Mouse (Mus musculus) MEL (cell line): ENCODE measurements around the gene Vrk2. TPM values are rescaled to one million over a fixed set of nuclear protein-coding genes. Genes with fewer than 3 reads are reported as not detected.
A peak's percentile ranks its signal among the peaks of the same experiment; 100 is the strongest.

ENCODE experiments used
- DNase-seq: peaks from one replicate; pipeline ENCODE4 v3.0.0; 2011; ENCODE audit warnings: low read depth, low spot score
- H3K27ac ChIP-seq: 2 replicates; pipeline ENCODE4 v1.5.1; 2012; ENCODE audit warnings: low read depth, mild to moderate bottlenecking, control low read depth, low read length, moderate library complexity; ENCODE audit not compliant: control insufficient read depth
- H3K27me3 ChIP-seq, 2 experiments: fragments of 150-350 bp in 1 of 2; sonication (generic) in 1 of 2; 2 replicates each; pipeline ENCODE4 v1.6.1; 2012; ENCODE audit warnings: low read length in 2 of 2, mild to moderate bottlenecking in 2 of 2, improper control_type of control experiment in 1 of 2, moderate library complexity in 1 of 2; ENCODE audit not compliant: insufficient read depth in 2 of 2, control insufficient read depth in 1 of 2
- H3K36me3 ChIP-seq, 2 experiments: 2 replicates each; pipeline ENCODE4 v1.6.1; 2012 to 2014; ENCODE audit warnings: low read length in 2 of 2, improper control_type of control experiment in 1 of 2, inconsistent platforms in 1 of 2, mild to moderate bottlenecking in 1 of 2; ENCODE audit not compliant: insufficient read depth in 2 of 2, control insufficient read depth in 1 of 2
- H3K4me1 ChIP-seq, 2 experiments: fragments of 150-350 bp in 1 of 2; sonication (generic) in 1 of 2; 2 replicates each; pipeline ENCODE4 v1.6.1; 2012; ENCODE audit warnings: low read length in 2 of 2, improper control_type of control experiment in 1 of 2, mild to moderate bottlenecking in 1 of 2; ENCODE audit not compliant: insufficient read depth in 2 of 2, control insufficient read depth in 1 of 2
- H3K4me3 ChIP-seq, 2 experiments: fragments of 150-350 bp in 1 of 2; sonication (generic) in 1 of 2; 2 replicates each; pipeline ENCODE4 v1.5.1; 2012; ENCODE audit warnings: low read depth in 2 of 2, low read length in 2 of 2, mild to moderate bottlenecking in 2 of 2, moderate library complexity in 2 of 2, control low read depth in 1 of 2, improper control_type of control experiment in 1 of 2; ENCODE audit not compliant: control insufficient read depth in 1 of 2, insufficient read depth in 1 of 2
- H3K79me2 ChIP-seq: 2 replicates; pipeline ENCODE4 v1.6.1; 2012; ENCODE audit warnings: mild to moderate bottlenecking, low read length, moderate library complexity; ENCODE audit not compliant: control insufficient read depth, poor library complexity, insufficient read depth
- H3K9ac ChIP-seq: 2 replicates; pipeline ENCODE4 v1.6.1; 2012; ENCODE audit warnings: low read depth, mild to moderate bottlenecking, control low read depth, low read length, moderate library complexity; ENCODE audit not compliant: control insufficient read depth, poor library complexity, severe bottlenecking
- H3K9me3 ChIP-seq: fragments of 150-350 bp; sonication (generic); replicated peaks from 2 replicates; pipeline ENCODE4 v1.6.1; 2012; ENCODE audit warnings: mild to moderate bottlenecking, low read length, improper control_type of control experiment, moderate library complexity; ENCODE audit not compliant: insufficient read depth
- CHD1 ChIP-seq: IDR thresholded peaks from 2 replicates; pipeline ENCODE4 v1.6.1; 2012; ENCODE audit warnings: low read depth, mild to moderate bottlenecking, inconsistent platforms, low read length, improper control_type of control experiment
- CHD2 ChIP-seq: IDR thresholded peaks from 2 replicates; pipeline ENCODE4 v1.6.1; 2011; ENCODE audit warnings: low read length, improper control_type of control experiment
- CTCF ChIP-seq, 3 experiments: IDR thresholded peaks in 2 of 3; conservative IDR thresholded peaks in 1 of 3; 2 replicates each; pipeline ENCODE4 v1.5.1; 2011 to 2012; ENCODE audit warnings: low read length in 3 of 3, low read depth in 2 of 3, mild to moderate bottlenecking in 2 of 3, improper control_type of control experiment in 1 of 3, inconsistent platforms in 1 of 3, mixed read lengths in 1 of 3, moderate library complexity in 1 of 3; ENCODE audit not compliant: control insufficient read depth in 1 of 3, insufficient read depth in 1 of 3, poor library complexity in 1 of 3, severe bottlenecking in 1 of 3
- E2F4 ChIP-seq: IDR thresholded peaks from 2 replicates; pipeline ENCODE4 v1.6.1; 2011; ENCODE audit warnings: low read depth, low read length, improper control_type of control experiment, borderline replicate concordance
- ELF1 ChIP-seq: IDR thresholded peaks from 2 replicates; pipeline ENCODE4 v1.6.1; 2014; ENCODE audit warnings: low read depth, mild to moderate bottlenecking, inconsistent platforms, low read length, improper control_type of control experiment, moderate library complexity
- EP300 ChIP-seq, 2 experiments: IDR thresholded peaks; 2 replicates each; pipeline ENCODE4 v1.6.1; 2011; ENCODE audit warnings: improper control_type of control experiment in 2 of 2, low read length in 2 of 2, low read depth in 1 of 2, mild to moderate bottlenecking in 1 of 2
- ETS1 ChIP-seq: IDR thresholded peaks from 2 replicates; pipeline ENCODE4 v1.6.1; 2012; ENCODE audit warnings: low read depth, mild to moderate bottlenecking, inconsistent platforms, low read length, improper control_type of control experiment, moderate library complexity
- GABPA ChIP-seq: IDR thresholded peaks from 2 replicates; pipeline ENCODE4 v1.6.1; 2012; ENCODE audit warnings: low read depth, mild to moderate bottlenecking, inconsistent platforms, low read length, improper control_type of control experiment, moderate library complexity
- GATA1 ChIP-seq: IDR thresholded peaks from 2 replicates; pipeline ENCODE4 v1.6.1; 2011; ENCODE audit warnings: low read depth, low read length, improper control_type of control experiment
- HCFC1 ChIP-seq: IDR thresholded peaks from 2 replicates; pipeline ENCODE4 v1.6.1; 2012; ENCODE audit warnings: low read depth, mild to moderate bottlenecking, inconsistent platforms, low read length, improper control_type of control experiment, moderate library complexity
- JUND ChIP-seq: IDR thresholded peaks from 2 replicates; pipeline ENCODE4 v1.6.1; 2011; ENCODE audit warnings: low read depth, mild to moderate bottlenecking, improper control_type of control experiment, low read length
- KAT2A ChIP-seq: conservative IDR thresholded peaks from 2 replicates; pipeline ENCODE4 v1.6.1; 2012; ENCODE audit warnings: low read depth, low read length, improper control_type of control experiment, inconsistent platforms
- MAFK ChIP-seq: IDR thresholded peaks from 2 replicates; pipeline ENCODE4 v1.6.1; 2011; ENCODE audit warnings: low read depth, mild to moderate bottlenecking, low read length, improper control_type of control experiment, borderline replicate concordance
- MAX ChIP-seq: IDR thresholded peaks from 2 replicates; pipeline ENCODE4 v1.6.1; 2011; ENCODE audit warnings: low read length, improper control_type of control experiment
- MAZ ChIP-seq: IDR thresholded peaks from 2 replicates; pipeline ENCODE4 v1.6.1; 2012; ENCODE audit warnings: low read depth, mild to moderate bottlenecking, inconsistent platforms, low read length, improper control_type of control experiment
- MEF2A ChIP-seq: IDR thresholded peaks from 2 replicates; pipeline ENCODE4 v1.6.1; 2014; ENCODE audit warnings: low read depth, mild to moderate bottlenecking, inconsistent platforms, low read length, improper control_type of control experiment; ENCODE audit not compliant: poor library complexity, insufficient replicate concordance, severe bottlenecking; ENCODE audit errors: extremely low read depth
- MYB ChIP-seq: IDR thresholded peaks from 2 replicates; pipeline ENCODE4 v1.6.1; 2011; ENCODE audit warnings: mild to moderate bottlenecking, low read depth, low read length, improper control_type of control experiment
- MYC ChIP-seq: IDR thresholded peaks from 2 replicates; pipeline ENCODE4 v1.6.1; 2011; ENCODE audit warnings: low read depth, mild to moderate bottlenecking, low read length, improper control_type of control experiment, moderate library complexity
- NELFE ChIP-seq: IDR thresholded peaks from 2 replicates; pipeline ENCODE4 v1.6.1; 2011; ENCODE audit warnings: low read depth, low read length, improper control_type of control experiment
- NRF1 ChIP-seq: IDR thresholded peaks from 2 replicates; pipeline ENCODE4 v1.6.1; 2014; ENCODE audit warnings: low read depth, mild to moderate bottlenecking, inconsistent platforms, low read length, improper control_type of control experiment, moderate library complexity; ENCODE audit not compliant: poor library complexity, insufficient read depth, severe bottlenecking
- POLR2AphosphoS5 ChIP-seq: IDR thresholded peaks from 2 replicates; pipeline ENCODE4 v1.6.1; 2012; ENCODE audit warnings: low read depth, borderline replicate concordance, mild to moderate bottlenecking, inconsistent platforms, low read length, moderate library complexity, mixed read lengths
- RCOR1 ChIP-seq: IDR thresholded peaks from 2 replicates; pipeline ENCODE4 v1.6.1; 2012; ENCODE audit warnings: low read depth, mild to moderate bottlenecking, inconsistent platforms, low read length, improper control_type of control experiment
- SIN3A ChIP-seq: IDR thresholded peaks from 2 replicates; pipeline ENCODE4 v1.6.1; 2012; ENCODE audit warnings: low read length, improper control_type of control experiment, inconsistent platforms
- TAL1 ChIP-seq: IDR thresholded peaks from 2 replicates; pipeline ENCODE4 v1.6.1; 2012; ENCODE audit warnings: mild to moderate bottlenecking, inconsistent platforms, low read length, moderate library complexity, mixed read lengths
- TBP ChIP-seq: IDR thresholded peaks from 2 replicates; pipeline ENCODE4 v1.8.0; 2011; ENCODE audit warnings: low read depth, low read length, improper control_type of control experiment
- TCF12 ChIP-seq: IDR thresholded peaks from 2 replicates; pipeline ENCODE4 v1.6.1; 2014; ENCODE audit warnings: low read depth, mild to moderate bottlenecking, inconsistent platforms, low read length, improper control_type of control experiment, moderate library complexity
- USF1 ChIP-seq: IDR thresholded peaks from 2 replicates; pipeline ENCODE4 v1.6.1; 2014; ENCODE audit warnings: low read depth, mild to moderate bottlenecking, inconsistent platforms, low read length, improper control_type of control experiment, moderate library complexity
- ZC3H11A ChIP-seq: IDR thresholded peaks from 2 replicates; pipeline ENCODE4 v1.6.1; 2012; ENCODE audit warnings: low read depth, mild to moderate bottlenecking, inconsistent platforms, low read length, improper control_type of control experiment
- ZNF384 ChIP-seq: IDR thresholded peaks from 2 replicates; pipeline ENCODE4 v1.6.1; 2012; ENCODE audit warnings: low read depth, mild to moderate bottlenecking, inconsistent platforms, low read length, improper control_type of control experiment
- polyA plus RNA-seq, 2 experiments: library from polyadenylated mRNA; stranded (reverse) in 1 of 2; unstranded in 1 of 2; fragments of >175 nt in 1 of 2; fragments of >200 nt in 1 of 2; gene quantifications; 2 replicates each; pipeline versions ENCODE4 v1.2.1 to v1.2.4; 2012; ENCODE audit warnings: low replicate concordance in 2 of 2, low read depth in 1 of 2; ENCODE audit not compliant: insufficient read length in 2 of 2, insufficient read depth in 1 of 2, missing spikeins in 1 of 2
- total RNA-seq: library from RNA; depleted of rRNA; stranded (reverse); fragments of 300-350 nt; gene quantifications from 2 replicates; pipeline ENCODE4 v1.2.3, GENCODE M21; 2012

Gene Vrk2
- total and polyA plus RNA-seq, 3 experiments: 19.6 to 20.6 TPM; not detected in 1

DNA sequence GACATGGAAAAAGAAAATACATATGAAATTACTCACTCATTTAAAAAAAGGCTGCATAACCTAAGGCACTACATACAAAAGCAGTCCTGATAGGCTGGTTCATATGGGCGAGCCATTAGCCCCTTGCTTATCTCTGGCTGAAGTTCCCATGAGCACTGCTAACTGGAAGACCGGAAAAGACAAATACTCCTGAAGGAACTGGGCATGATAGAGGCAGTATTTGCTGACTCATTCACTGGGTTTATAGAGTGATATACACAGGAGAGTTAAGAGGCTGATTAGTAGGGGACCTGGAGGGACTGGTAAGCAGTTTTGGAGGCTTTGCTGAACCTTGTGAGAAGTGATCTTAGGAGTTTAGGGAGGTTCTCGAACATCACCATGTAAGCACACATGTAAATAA lies 42.2 kb downstream of the Vrk2 start (continued):
- TF ChIP-seq E2F4: no peak
- no peak for TF ChIP-seq NELFE
- TF ChIP-seq ZNF384: no peak
- no peak for TF ChIP-seq HCFC1
- TF ChIP-seq MYB: no peak
- no peak for TF ChIP-seq MAZ
- TF ChIP-seq TAL1: no peak
- TF ChIP-seq MYC: no peak
- TF ChIP-seq GATA1: peak; percentile 60
- no peak for TF ChIP-seq ZC3H11A
- TF ChIP-seq SIN3A: no peak
- TF ChIP-seq TBP: no peak
- no peak for TF ChIP-seq CHD1
- peak; percentile 59; the same call in 1 of the 2 replicates for TF ChIP-seq ETS1
- no peak for TF ChIP-seq ELF1
- no peak for TF ChIP-seq CTCF (IDR thresholded peaks at IDR 0.05 in 2 of 3, conservative IDR thresholded peaks at IDR 0.05 in 1 of 3; ENCODE audit: control insufficient read depth in 1 of 3, insufficient read depth in 1 of 3, low read depth in 2 of 3, low read length in 3 of 3, poor library complexity in 1 of 3, severe bottlenecking in 1 of 3)
- TF ChIP-seq MAX: no peak
- TF ChIP-seq NRF1: no peak
- TF ChIP-seq POLR2AphosphoS5: no peak
- no peak; the same call in 1 of the 2 replicates for TF ChIP-seq KAT2A
- TF ChIP-seq CHD2: no peak
- peak; percentile 38; the same call in 1 of the 2 replicates for TF ChIP-seq TCF12
- no peak for TF ChIP-seq MEF2A
- no peak for TF ChIP-seq RCOR1

DNA sequence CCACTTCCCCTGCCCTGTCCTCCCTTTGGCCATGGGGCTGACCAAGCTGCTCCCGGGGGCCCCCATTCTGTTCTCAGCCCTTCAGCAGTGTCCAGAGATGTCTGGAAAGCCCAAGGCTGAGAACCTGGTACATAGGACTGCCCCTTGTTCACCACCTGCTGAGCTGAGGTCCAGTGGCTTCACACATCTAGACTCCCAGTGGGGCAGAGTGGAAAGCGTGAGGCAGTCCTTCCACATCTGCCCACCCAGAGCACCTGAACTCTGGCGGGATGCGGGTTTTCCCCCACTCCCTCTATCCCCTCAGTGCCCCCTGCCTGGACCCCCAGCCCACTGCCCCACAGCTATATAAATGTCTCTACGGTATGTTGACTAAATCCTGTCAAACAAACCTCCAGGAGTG lies 56.0 kb downstream of the Vrk2 start:
- TF ChIP-seq ZNF384: no peak
- TF ChIP-seq JUND: no peak
- TF ChIP-seq MYB: no peak
- TF ChIP-seq POLR2AphosphoS5: no peak
- no peak for TF ChIP-seq MAFK
- no peak for TF ChIP-seq USF1
- no peak for TF ChIP-seq E2F4
- TF ChIP-seq GABPA: no peak
- no peak for TF ChIP-seq EP300 (IDR thresholded peaks at IDR 0.05; ENCODE audit: low read depth in 1 of 2, low read length in 2 of 2)
- TF ChIP-seq, all 39 proteins: peak for 0

More for the DNA sequence above, 56.0 kb downstream of the Vrk2 start:
- Histone ChIP-seq H3K27me3 (no peaks in the 10 kb centered on the region), H3K4me3 (no peak overlapping the region), H3K36me3 (peaks cover 6 to 31% of the 10 kb centered on the region in 2 experiments), H3K9ac (no peak overlapping the region), H3K4me1 (peaks cover 12 to 24% of the 10 kb centered on the region in 2 experiments), H3K9me3 (no peaks in the 10 kb centered on the region), H3K27ac (no peak overlapping the region), H3K79me2 (no peaks in the 10 kb centered on the region)
- DNase-seq: no peak
